Comparison of ENCODE assay signal across 30 mouse cellular contexts in the genomic region with DNA sequence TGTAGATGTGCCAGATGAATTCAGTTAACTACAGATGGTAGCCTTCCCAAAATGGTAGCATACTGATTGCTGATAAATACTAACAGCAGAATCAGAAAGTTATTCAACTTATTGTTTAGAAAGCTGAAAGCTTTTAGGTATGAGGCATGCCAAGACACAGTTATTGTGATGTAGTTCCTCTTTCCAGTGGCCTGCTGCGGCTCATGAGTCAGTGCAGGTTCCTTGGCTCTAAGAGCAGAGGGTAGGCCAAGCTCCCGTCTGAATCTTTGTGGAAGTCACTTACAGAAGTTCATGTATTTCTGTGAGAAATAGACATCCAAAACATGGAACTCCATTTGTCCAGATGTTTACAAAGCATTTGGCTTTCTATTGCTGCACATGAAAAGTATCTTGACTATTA. TPM values are rescaled to one million over a fixed set of nuclear protein-coding genes. Genes with fewer than 3 reads are reported as not detected.
DNase-seq lines count a peak whose midpoint lies in the region; ATAC-seq and TF ChIP-seq lines count a peak whose summit lies in the region.
"Had no signal": no experiment of that assay in that cellular context is flagged by ENCODE, and none has a peak within 500 bp of the region (broad histone marks: within the 10 kb centered on the region; RNA-seq: fewer than 3 reads in every experiment).

No protein-coding gene starts in this region.

- DNase-seq in 416B (ENCODE audit: low read depth) (peak; percentile 73), MEL (ENCODE audit: low read depth, low spot score) (peak; percentile 65)
- no peak for DNase-seq in thymus, adult 2 months
- no peak for DNase-seq in hindbrain, postnatal 0 days (ENCODE audit: low spot score)
- DNase-seq in right cerebral cortex, postnatal 25 days, result no peak
- DNase-seq: adrenal gland, adult 2 months; adrenal gland, postnatal 14 days; cerebellum, adult 11 months; cerebellum, adult 2 months; cerebellum, adult 9-11 months; cerebellum, postnatal 25 days; embryo, embryonic 11 days; gastrocnemius, adult 2 months; gastrocnemius, postnatal 14 days; heart, adult 2 months; heart, postnatal 14 days had no signal

- no peaks in the 10 kb centered on the region for H3K79me2 ChIP-seq in MEL (ENCODE audit: control insufficient read depth, insufficient read depth, low read length, poor library complexity)

- no peak for TF ChIP-seq POLR2A in MEL (IDR thresholded peaks at IDR 0.05; ENCODE audit: control insufficient read depth in 1 of 2, insufficient read depth in 1 of 2, low read depth in 1 of 2, low read length in 2 of 2, poor library complexity in 1 of 2)
- no peak for TF ChIP-seq POLR2A in thymus, adult 2 months (IDR thresholded peaks at IDR 0.05; ENCODE audit: control insufficient read depth, extremely low read depth, insufficient read depth, low read length, poor library complexity)

- peak; percentile 79 for ATAC-seq in granulocyte monocyte progenitor cell, adult 5-6 weeks (replicated peaks; ENCODE audit: poor library complexity, severe bottlenecking)
- peak; percentile 58; the same call in 1 of the 2 replicates for ATAC-seq in megakaryocyte progenitor cell, adult 5-6 weeks (replicated peaks; ENCODE audit: poor library complexity)
- ATAC-seq in hindbrain, postnatal 0 days, result no peak
- ATAC-seq: CD4-positive, CD25-positive, alpha-beta regulatory T cell, adult 4 months; forebrain, embryonic 15.5 days; hindbrain, embryonic 16.5 days; intestine, postnatal 0 days had no signal

- H3K4me3 ChIP-seq in MEL (ENCODE audit: control insufficient read depth in 1 of 2, insufficient read depth in 1 of 2, low read depth in 2 of 2, low read length in 2 of 2), result no peak overlapping the region
- H3K4me3 ChIP-seq in thymus, adult 2 months (ENCODE audit: control insufficient read depth, insufficient read depth, low read length), result no peak overlapping the region
- H3K4me3 ChIP-seq in hindbrain, postnatal 0 days (ENCODE audit: low read length), result no peak overlapping the region
- H3K4me3 ChIP-seq: embryonic facial prominence, embryonic 10.5 days; embryonic facial prominence, embryonic 13.5 days; erythroblast, embryonic 14.5 days; forebrain, embryonic 12.5 days; forebrain, embryonic 15.5 days; gastrocnemius, adult 2 months; heart, adult 2 months; heart, embryonic 10.5 days; heart, embryonic 13.5 days; hindbrain, embryonic 10.5 days; hindbrain, embryonic 13.5 days had no signal

- H3K36me3 ChIP-seq in MEL (ENCODE audit: control insufficient read depth in 1 of 2, insufficient read depth in 2 of 2, low read length in 2 of 2), result peaks cover 2 to 6% of the 10 kb centered on the region in 2 experiments; a peak in 2 of 4 replicates
- H3K36me3 ChIP-seq in thymus, adult 2 months (ENCODE audit: control insufficient read depth, insufficient read depth, low read length), result peaks cover 49% of the 10 kb centered on the region
- peaks cover 20% of the 10 kb centered on the region for H3K36me3 ChIP-seq in hindbrain, postnatal 0 days (ENCODE audit: insufficient read depth, low read length)

- H3K4me1 ChIP-seq in MEL (ENCODE audit: control insufficient read depth in 1 of 2, insufficient read depth in 2 of 2, low read length in 2 of 2), result no peaks in the 10 kb centered on the region
- H3K4me1 ChIP-seq in thymus, adult 2 months (replicated peaks; ENCODE audit: control insufficient read depth, insufficient read depth, low read length), result no peaks in the 10 kb centered on the region
- H3K4me1 ChIP-seq in hindbrain, postnatal 0 days (ENCODE audit: insufficient read depth, low read length), result no peaks in the 10 kb centered on the region
- H3K4me1 ChIP-seq: embryonic facial prominence, embryonic 10.5 days; embryonic facial prominence, embryonic 13.5 days; forebrain, embryonic 12.5 days; heart, embryonic 10.5 days; heart, embryonic 13.5 days; hindbrain, embryonic 10.5 days had no signal

- no peaks in the 10 kb centered on the region for H3K27me3 ChIP-seq in MEL (ENCODE audit: control insufficient read depth in 1 of 2, insufficient read depth in 2 of 2, low read length in 2 of 2)
- no peaks in the 10 kb centered on the region for H3K27me3 ChIP-seq in thymus, adult 2 months (ENCODE audit: control insufficient read depth, insufficient read depth, low read length)
- no peaks in the 10 kb centered on the region for H3K27me3 ChIP-seq in hindbrain, postnatal 0 days (ENCODE audit: insufficient read depth, low read length)
- H3K27me3 ChIP-seq: embryonic facial prominence, embryonic 13.5 days; forebrain, embryonic 12.5 days; forebrain, embryonic 15.5 days; heart, embryonic 13.5 days; hindbrain, embryonic 13.5 days had no signal

- no peak for TF ChIP-seq CTCF in MEL (IDR thresholded peaks at IDR 0.05 in 2 of 3, conservative IDR thresholded peaks at IDR 0.05 in 1 of 3; ENCODE audit: control insufficient read depth in 1 of 3, insufficient read depth in 1 of 3, low read depth in 2 of 3, low read length in 3 of 3, poor library complexity in 1 of 3, severe bottlenecking in 1 of 3)
- no peak for TF ChIP-seq CTCF in thymus, adult 2 months (IDR thresholded peaks at IDR 0.05; ENCODE audit: borderline replicate concordance, control insufficient read depth, extremely low read depth, insufficient read depth, low read length, poor library complexity)
- no peak for TF ChIP-seq CTCF in hindbrain, postnatal 0 days (IDR thresholded peaks at IDR 0.05; ENCODE audit: low read depth)

- no peak overlapping the region for H3K9ac ChIP-seq in MEL (ENCODE audit: control insufficient read depth, low read depth, low read length, poor library complexity, severe bottlenecking)
- no peak overlapping the region for H3K9ac ChIP-seq in hindbrain, postnatal 0 days (replicated peaks; ENCODE audit: low read length)
- H3K9ac ChIP-seq: embryonic facial prominence, embryonic 13.5 days; forebrain, embryonic 12.5 days; forebrain, embryonic 15.5 days; heart, embryonic 13.5 days; hindbrain, embryonic 13.5 days had no signal

- 59% methylated on average over 2 of the region's 2 CpGs for WGBS in thymus, adult 2 months
- 93% methylated on average over 2 of the region's 2 CpGs for WGBS in hindbrain, postnatal 0 days

- no peaks in the 10 kb centered on the region for H3K9me3 ChIP-seq in MEL (replicated peaks; ENCODE audit: insufficient read depth, low read length)
- H3K9me3 ChIP-seq in hindbrain, postnatal 0 days (ENCODE audit: low read length), result no peaks in the 10 kb centered on the region
- H3K9me3 ChIP-seq: embryonic facial prominence, embryonic 10.5 days; embryonic facial prominence, embryonic 13.5 days; forebrain, embryonic 12.5 days; forebrain, embryonic 15.5 days; heart, embryonic 10.5 days; heart, embryonic 13.5 days; hindbrain, embryonic 10.5 days; hindbrain, embryonic 13.5 days had no signal

- no peak overlapping the region for H3K27ac ChIP-seq in MEL (ENCODE audit: control insufficient read depth, low read depth, low read length)
- no peak overlapping the region for H3K27ac ChIP-seq in thymus, adult 2 months (ENCODE audit: control insufficient read depth, insufficient read depth, low read length)
- H3K27ac ChIP-seq in hindbrain, postnatal 0 days, result no peak overlapping the region
- H3K27ac ChIP-seq: embryonic facial prominence, embryonic 10.5 days; embryonic facial prominence, embryonic 13.5 days; forebrain, embryonic 12.5 days; forebrain, embryonic 15.5 days; gastrocnemius, adult 2 months; heart, adult 2 months; heart, embryonic 10.5 days; heart, embryonic 13.5 days; hindbrain, embryonic 10.5 days; hindbrain, embryonic 13.5 days had no signal

- no peak overlapping the region for H3K4me2 ChIP-seq in hindbrain, postnatal 0 days (ENCODE audit: low read depth, low read length)
- H3K4me2 ChIP-seq: embryonic facial prominence, embryonic 13.5 days; forebrain, embryonic 12.5 days; forebrain, embryonic 15.5 days; heart, embryonic 13.5 days; hindbrain, embryonic 13.5 days had no signal

- TF ChIP-seq RAD21 in MEL (IDR thresholded peaks at IDR 0.05; ENCODE audit: low read depth, low read length), result no peak

- TF ChIP-seq EP300 in MEL (IDR thresholded peaks at IDR 0.05; ENCODE audit: low read depth in 1 of 2, low read length in 2 of 2), result no peak

TF ChIP-seq in MEL, 35 proteins besides CTCF, POLR2A, EP300 and RAD21 (continues in another document):
- no peak for TF ChIP-seq SIN3A (IDR thresholded peaks at IDR 0.05; ENCODE audit: low read length)
- TF ChIP-seq ELF1 (IDR thresholded peaks at IDR 0.05; ENCODE audit: low read depth, low read length), result no peak
- TF ChIP-seq MEF2A (IDR thresholded peaks at IDR 0.05; ENCODE audit: extremely low read depth, insufficient replicate concordance, low read depth, low read length, poor library complexity, severe bottlenecking), result no peak
- no peak for TF ChIP-seq CHD1 (IDR thresholded peaks at IDR 0.05; ENCODE audit: low read depth, low read length)
- TF ChIP-seq MAZ (IDR thresholded peaks at IDR 0.05; ENCODE audit: low read depth, low read length), result no peak
- no peak for TF ChIP-seq GATA1 (IDR thresholded peaks at IDR 0.05; ENCODE audit: low read depth, low read length)
- no peak for TF ChIP-seq HCFC1 (IDR thresholded peaks at IDR 0.05; ENCODE audit: low read depth, low read length)
- TF ChIP-seq RCOR1 (IDR thresholded peaks at IDR 0.05; ENCODE audit: low read depth, low read length), result no peak
- TF ChIP-seq NELFE (IDR thresholded peaks at IDR 0.05; ENCODE audit: low read depth, low read length), result no peak
- no peak for TF ChIP-seq POLR2AphosphoS5 (IDR thresholded peaks at IDR 0.05; ENCODE audit: borderline replicate concordance, low read depth, low read length)
- no peak for TF ChIP-seq E2F4 (IDR thresholded peaks at IDR 0.05; ENCODE audit: borderline replicate concordance, low read depth, low read length)
- TF ChIP-seq BHLHE40 (IDR thresholded peaks at IDR 0.05; ENCODE audit: borderline replicate concordance, low read depth, low read length), result no peak
- TF ChIP-seq MYB (IDR thresholded peaks at IDR 0.05; ENCODE audit: low read depth, low read length), result no peak
- TF ChIP-seq ZC3H11A (IDR thresholded peaks at IDR 0.05; ENCODE audit: low read depth, low read length), result no peak
- TF ChIP-seq MXI1 (IDR thresholded peaks at IDR 0.05; ENCODE audit: low read depth, low read length), result no peak
- TF ChIP-seq KAT2A (conservative IDR thresholded peaks at IDR 0.05; ENCODE audit: low read depth, low read length), result no peak

RNA-seq across cellular contexts. Expression of a gene that starts 44.1 kb away (rescaled TPM):
- total RNA-seq in MEL (2012; rRNA removed), result 19.7 and 20.0 TPM in 2 replicates
- 10 to 100 TPM in 1 of 2 experiments, not detected in 1; 23.4 TPM for polyA plus RNA-seq in MEL (2012; ENCODE audit: insufficient read depth in 1 of 2, insufficient read length in 2 of 2, low read depth in 1 of 2, low replicate concordance in 2 of 2, missing spikeins in 1 of 2)
- 13.8 and 17.9 TPM in 2 replicates for total RNA-seq in granulocyte monocyte progenitor cell, adult 5-6 weeks (2014; fragmentation: Nextera tagmentation)
- 26.1 and 33.4 TPM in 2 replicates for total RNA-seq in granulocyte monocyte progenitor cell, adult 5-6 weeks (2017)
- total RNA-seq in megakaryocyte progenitor cell, adult 5-6 weeks (2015), result 18.8 and 20.3 TPM in 2 replicates
- 27.3 and 32.7 TPM in 2 replicates for total RNA-seq in megakaryocyte progenitor cell, adult 5-6 weeks (2017)
- polyA plus RNA-seq in thymus, adult 2 months (2012; rRNA removed), result 16.9 and 20.7 TPM in 2 replicates
- 24.0 and 25.0 TPM in 2 replicates for total RNA-seq in hindbrain, postnatal 0 days (2014; rRNA removed)
- 18.4 and 18.6 TPM in 2 replicates for polyA plus RNA-seq in hindbrain, postnatal 0 days (2015; fragmentation: Nextera tagmentation; extraction: Ambion mirVana)

Comparison
In these comparisons a context has a peak if more than half of its experiments do, and no peak if none do; other contexts are left out.
1. DNase-seq: peak in 416B (single experiment) and MEL (single experiment); none in thymus, adult 2 months (single experiment), hindbrain, postnatal 0 days (single experiment) and right cerebral cortex, postnatal 25 days (single experiment).